Mouse (Mus musculus) E14TG2a.4 (cell line): ENCODE measurements around the gene Cyb5r1.

ENCODE experiments used
- H3K27me3 ChIP-seq: 2 replicates; pipeline ENCODE4 v1.6.1; 2014; ENCODE audit warnings: low read length, control low read depth; ENCODE audit not compliant: insufficient read depth
- H3K36me3 ChIP-seq: 2 replicates; pipeline ENCODE4 v1.6.1; 2014; ENCODE audit warnings: low read length, control low read depth; ENCODE audit not compliant: insufficient read depth
- H3K4me1 ChIP-seq: replicated peaks from 2 replicates; pipeline ENCODE4 v1.6.1; 2014; ENCODE audit warnings: low read depth, low read length, control low read depth
- H3K4me3 ChIP-seq: replicated peaks from 2 replicates; pipeline ENCODE4 v1.5.1; 2014; ENCODE audit warnings: mild to moderate bottlenecking, low read length
- H3K9me3 ChIP-seq: 2 replicates; pipeline ENCODE4 v1.6.1; 2014; ENCODE audit warnings: low read length, control low read depth
- CTCF ChIP-seq: conservative IDR thresholded peaks from 2 replicates; pipeline ENCODE4 v1.5.1; 2014; ENCODE audit warnings: low read length
- NANOG ChIP-seq: IDR thresholded peaks from 2 replicates; pipeline ENCODE4 v1.6.1; 2014; ENCODE audit warnings: borderline replicate concordance, low read length, mixed read lengths
- POU5F1 ChIP-seq: IDR thresholded peaks from 2 replicates; pipeline ENCODE4 v1.6.1; 2014; ENCODE audit warnings: low read length, borderline replicate concordance

Cyb5r1 gene

DNA sequence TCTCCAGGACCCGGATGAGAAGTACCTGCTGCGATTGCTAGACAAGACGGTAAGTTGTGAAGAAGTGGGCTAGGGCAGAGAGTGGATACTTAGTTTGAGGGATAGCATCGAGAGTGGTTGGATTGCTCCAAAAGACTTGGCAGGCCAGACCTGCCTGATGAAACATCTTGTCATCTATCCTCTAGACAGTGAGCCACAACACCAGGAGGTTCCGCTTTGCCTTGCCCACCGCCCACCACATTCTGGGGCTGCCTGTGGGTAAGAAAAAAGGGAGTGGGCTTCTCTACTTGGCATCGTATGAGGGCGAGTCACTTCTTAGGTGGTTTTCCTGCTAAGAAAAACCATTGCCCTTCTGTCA, 1.0 kb downstream of the Cyb5r1 start:
- Histone ChIP-seq H3K4me3 (peak overlapping the region; percentile 94), H3K9me3 (no peaks in the 10 kb centered on the region), H3K4me1 (peaks cover 49% of the 10 kb centered on the region), H3K27me3 (no peaks in the 10 kb centered on the region), H3K36me3 (peaks cover 54% of the 10 kb centered on the region)
- TF ChIP-seq NANOG (no peak), CTCF (no peak), POU5F1 (no peak)

DNA sequence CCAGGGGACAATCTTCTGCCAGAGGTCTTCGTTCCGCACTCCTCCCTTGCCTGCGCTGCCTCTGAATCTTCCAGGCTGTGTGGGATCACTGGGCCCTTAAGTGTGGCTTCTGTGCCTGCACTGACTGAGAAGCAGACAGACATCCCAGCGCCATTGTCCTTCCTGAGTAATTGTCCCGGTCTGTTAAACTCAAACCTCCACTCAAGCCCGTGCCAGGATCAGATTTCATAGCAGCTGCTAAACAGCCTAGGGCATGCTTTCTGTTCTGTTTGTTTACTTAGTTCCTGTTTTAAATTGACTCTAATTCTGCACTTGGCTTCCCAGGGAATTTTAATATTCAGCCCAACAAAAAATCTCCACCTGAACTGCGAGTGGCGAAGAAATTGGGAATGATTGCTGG, 2.7 kb downstream of the Cyb5r1 start:
- H3K4me1 ChIP-seq = peaks cover 61% of the 10 kb centered on the region
- TF ChIP-seq NANOG (no peak), CTCF (no peak), POU5F1 (no peak)
- no peaks in the 10 kb centered on the region for H3K9me3 ChIP-seq
- H3K36me3 ChIP-seq = peaks cover 71% of the 10 kb centered on the region
- H3K27me3 ChIP-seq = no peaks in the 10 kb centered on the region
- H3K4me3 ChIP-seq = peak overlapping the region; percentile 94; the same call in 1 of the 2 replicates

DNA sequence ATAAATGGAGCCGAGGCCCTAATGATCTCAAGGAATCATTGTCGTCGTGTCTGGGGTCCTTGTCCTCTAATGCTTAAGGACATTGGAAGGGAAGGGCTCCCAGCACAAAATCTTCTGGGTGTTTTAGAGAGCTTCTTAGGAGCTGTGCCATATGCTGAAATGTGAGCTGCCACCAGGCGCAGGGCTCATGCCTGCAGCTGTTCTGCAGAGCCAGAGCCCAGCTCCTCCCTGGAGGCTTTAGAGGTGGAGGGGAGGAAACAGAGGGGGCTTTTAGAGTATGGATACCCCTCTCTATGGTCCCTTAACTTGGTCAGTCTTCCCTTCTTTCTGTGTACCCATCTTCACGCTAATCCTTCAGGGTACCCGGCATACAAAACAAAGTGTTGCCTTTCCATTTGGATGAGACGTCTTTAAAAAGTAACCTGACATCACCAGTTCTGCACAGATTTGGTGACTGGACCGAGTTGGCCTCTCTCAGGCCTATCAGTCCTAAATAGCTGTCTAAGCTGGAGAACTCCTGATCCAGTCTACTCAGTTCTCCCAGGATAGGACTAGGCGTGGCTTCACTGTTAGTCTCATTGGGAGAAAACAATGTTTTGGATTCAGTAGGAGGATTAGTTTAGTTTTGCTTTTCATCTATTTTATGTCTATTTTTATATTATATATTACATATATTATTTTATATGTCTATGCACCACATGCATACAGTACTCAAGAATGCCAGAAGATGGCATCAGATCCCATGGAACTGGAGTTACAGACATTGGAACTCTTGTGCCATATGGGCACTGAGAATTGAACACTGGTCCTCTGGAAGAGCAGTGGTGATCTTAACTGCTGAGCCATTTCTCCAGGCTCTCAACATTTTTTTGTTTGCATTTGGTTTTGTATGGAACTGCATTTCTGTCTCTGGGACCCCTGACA, 6.6 kb downstream of the Cyb5r1 start:
- no peaks in the 10 kb centered on the region for H3K27me3 ChIP-seq
- no peak overlapping the region for H3K4me3 ChIP-seq
- H3K4me1 ChIP-seq = peaks cover 81% of the 10 kb centered on the region
- H3K36me3 ChIP-seq = peaks cover 71% of the 10 kb centered on the region
- no peaks in the 10 kb centered on the region for H3K9me3 ChIP-seq
- peak; percentile 17; the same call in 1 of the 2 replicates for TF ChIP-seq CTCF
- TF ChIP-seq POU5F1 = no peak

DNA sequence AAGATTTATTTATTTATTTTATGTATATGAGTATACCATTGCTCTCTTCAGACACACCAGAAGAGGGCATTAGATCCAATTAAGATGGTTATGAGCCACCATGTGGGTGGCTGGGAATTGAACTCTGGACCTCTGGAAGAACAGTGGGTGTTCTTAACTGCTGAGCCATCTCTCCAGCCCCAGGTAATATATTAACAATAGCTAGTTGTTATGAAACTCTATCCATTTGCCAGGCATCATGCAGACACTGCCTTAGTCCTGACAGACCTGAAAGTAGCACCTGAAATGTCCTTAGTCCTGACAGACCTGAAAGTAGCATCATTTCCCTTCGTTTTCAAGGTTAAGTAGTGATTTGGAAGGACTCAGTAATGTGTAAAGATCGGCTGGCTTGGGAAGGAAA, 8.7 kb downstream of the Cyb5r1 start:
- H3K36me3 ChIP-seq = peaks cover 66% of the 10 kb centered on the region
- no peak for TF ChIP-seq POU5F1
- H3K27me3 ChIP-seq = no peaks in the 10 kb centered on the region
- peaks cover 81% of the 10 kb centered on the region for H3K4me1 ChIP-seq
- no peaks in the 10 kb centered on the region for H3K9me3 ChIP-seq
- peak overlapping the region; percentile 92 for H3K4me3 ChIP-seq

DNA sequence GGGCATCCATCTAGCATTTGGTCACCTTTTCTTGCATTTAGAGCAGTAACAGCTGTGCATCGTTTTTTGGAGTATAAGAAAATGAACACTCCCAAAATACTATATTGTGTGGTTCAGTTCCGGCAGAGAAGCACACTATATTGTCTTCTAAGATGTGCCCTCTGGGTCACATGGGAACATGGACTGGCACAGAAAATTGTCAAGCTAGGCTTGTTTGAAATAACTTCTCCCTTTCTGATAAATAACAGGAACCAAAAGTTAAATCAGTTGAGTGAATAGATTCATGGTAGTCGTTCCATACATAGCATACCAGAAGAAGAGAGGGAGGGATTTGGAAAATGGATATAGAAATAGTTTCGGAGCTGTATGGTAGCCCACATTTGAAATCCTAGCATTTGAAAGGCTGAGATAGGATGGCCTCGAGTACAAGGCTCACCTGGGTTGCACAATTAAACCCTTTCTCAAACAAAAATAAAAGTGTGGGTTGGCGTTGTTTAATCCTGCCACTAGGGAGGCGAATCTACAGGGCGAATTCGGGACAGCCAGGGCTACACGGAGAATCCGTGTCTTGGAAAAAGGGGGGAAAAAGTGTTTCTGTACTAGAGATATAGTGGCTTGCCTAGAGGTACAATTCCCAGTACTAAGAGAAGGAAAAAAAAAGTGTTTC, 9.3 kb downstream of the Cyb5r1 start:
- Histone ChIP-seq H3K9me3 (no peaks in the 10 kb centered on the region), H3K36me3 (peaks cover 60% of the 10 kb centered on the region), H3K27me3 (no peaks in the 10 kb centered on the region), H3K4me1 (peaks cover 81% of the 10 kb centered on the region), H3K4me3 (peak overlapping the region; percentile 92)
- TF ChIP-seq POU5F1 (no peak), NANOG (no peak), CTCF (peak; percentile 28; the same call in 1 of the 2 replicates)

DNA sequence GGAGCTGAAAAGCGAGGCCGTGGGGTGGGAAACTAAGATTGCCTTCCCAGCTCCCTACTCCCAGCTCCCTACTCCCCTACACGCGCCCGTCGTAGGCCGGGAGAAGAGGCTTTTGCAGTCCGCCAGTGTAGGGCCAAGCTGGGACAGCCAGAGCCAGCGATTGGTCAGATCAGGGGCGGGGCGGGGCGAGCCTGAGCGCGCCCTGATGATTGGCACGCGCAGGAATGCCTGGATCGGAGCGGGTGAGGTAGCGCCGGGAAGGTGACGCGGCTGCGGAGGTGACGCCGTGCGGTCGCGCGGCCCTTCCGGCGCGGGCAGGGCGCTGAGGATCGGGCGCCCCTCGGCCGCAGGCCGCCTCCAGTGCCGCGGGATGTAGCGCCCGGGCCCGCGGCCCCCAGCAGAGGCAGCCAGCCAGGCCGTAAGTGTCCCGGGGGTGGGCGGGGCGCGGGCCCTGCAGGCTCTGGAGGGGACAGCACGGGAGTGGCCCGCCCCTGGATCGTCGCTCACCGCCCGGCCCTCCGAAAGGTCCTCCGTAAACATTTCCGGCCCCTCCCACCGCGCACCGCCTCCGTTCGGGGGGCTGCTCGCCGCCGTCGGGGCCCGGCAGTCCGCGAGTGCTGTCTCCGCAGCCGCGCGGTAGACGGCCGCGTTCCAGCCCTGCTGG, 9.9 kb downstream of the Cyb5r1 start, which contains the start of gene Adipor1:
TSS of gene Adipor1 (plus strand) at position 211 of the 664 bp plus-strand sequence.
- Histone ChIP-seq H3K27me3 (no peaks in the 10 kb centered on the region), H3K4me3 (peak within 1 kb of the TSS; percentile 92), H3K9me3 (no peaks in the 10 kb centered on the region), H3K36me3 (peaks cover 60% of the 10 kb centered on the region), H3K4me1 (peaks cover 83% of the 10 kb centered on the region)
- no peak for TF ChIP-seq NANOG
- TF ChIP-seq POU5F1 = no peak
- TF ChIP-seq CTCF = no peak

DNA sequence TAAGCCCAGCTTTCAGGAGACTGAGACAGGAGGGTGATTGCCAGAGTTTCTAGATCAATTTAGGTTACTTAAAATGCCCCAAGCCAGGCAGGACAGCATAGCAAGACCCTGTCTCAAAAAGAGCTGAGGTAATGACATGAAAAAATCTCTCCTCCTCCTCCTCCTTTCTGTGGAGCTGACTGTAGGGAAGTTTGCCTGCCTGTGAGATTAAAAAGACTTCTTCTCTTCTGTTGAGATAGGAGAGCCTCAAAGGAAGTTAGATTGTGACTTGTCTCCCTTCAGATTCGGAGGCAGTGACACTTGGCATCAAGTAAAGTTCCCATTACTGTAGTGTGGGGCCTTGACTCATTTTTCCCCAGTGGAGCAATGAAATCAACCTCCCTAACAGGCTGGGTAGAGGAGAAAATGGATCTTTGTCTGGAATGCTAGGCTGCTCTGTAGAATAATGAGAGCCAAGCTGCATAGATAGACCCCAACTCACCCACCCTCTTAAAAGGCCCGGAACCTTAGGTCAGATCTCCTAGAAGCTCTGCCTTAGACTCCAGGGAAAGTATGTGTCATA, 13.1 kb downstream of the Cyb5r1 start:
- no peaks in the 10 kb centered on the region for H3K27me3 ChIP-seq
- peaks cover 87% of the 10 kb centered on the region for H3K4me1 ChIP-seq
- H3K9me3 ChIP-seq = no peaks in the 10 kb centered on the region
- peak overlapping the region; percentile 92 for H3K4me3 ChIP-seq
- TF ChIP-seq POU5F1 = no peak
- no peak for TF ChIP-seq CTCF
- TF ChIP-seq NANOG = no peak
- peaks cover 42% of the 10 kb centered on the region for H3K36me3 ChIP-seq

DNA sequence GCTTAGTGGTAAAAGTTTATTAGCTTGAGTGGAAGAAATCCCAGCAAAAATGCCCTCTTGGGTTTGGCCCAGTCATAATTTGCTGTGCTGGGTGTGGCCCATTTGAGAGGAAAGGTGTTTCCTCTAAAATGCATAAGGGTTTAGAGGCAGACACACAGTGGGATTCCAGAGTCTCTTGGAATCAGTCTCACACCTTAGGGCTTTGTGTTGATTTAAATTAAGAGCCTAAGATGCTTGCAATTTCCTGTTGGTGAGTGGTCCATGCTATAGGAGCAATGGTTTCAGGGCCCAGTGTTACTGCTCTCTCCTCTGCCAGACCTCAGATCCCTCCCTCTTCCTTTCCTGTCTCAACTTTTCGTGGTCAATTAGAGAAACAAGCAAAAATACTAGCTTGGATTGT, 13.8 kb downstream of the Cyb5r1 start:
- Histone ChIP-seq H3K36me3 (peaks cover 46% of the 10 kb centered on the region), H3K4me1 (peaks cover 88% of the 10 kb centered on the region), H3K4me3 (peak overlapping the region; percentile 35), H3K9me3 (no peaks in the 10 kb centered on the region), H3K27me3 (no peaks in the 10 kb centered on the region)
- TF ChIP-seq NANOG (peak; percentile 39; the same call in 1 of the 2 replicates), POU5F1 (no peak)
